Mouse (Mus musculus) layer of hippocampus, adult 18-20 months (tissue): ENCODE measurements at regions not wholly inside any gene's neighbourhood (a gene's known extent, or its start where the extent isn't known, plus 50 kb on each side); places are given as distances from the start of the nearest gene placed in this dataset.

Experiments
- DNase-seq, 2 experiments: peaks; one replicate each; pipeline ENCODE4 v3.0.0; 2022; ENCODE audit warnings: low spot score in 2 of 2

DNA sequence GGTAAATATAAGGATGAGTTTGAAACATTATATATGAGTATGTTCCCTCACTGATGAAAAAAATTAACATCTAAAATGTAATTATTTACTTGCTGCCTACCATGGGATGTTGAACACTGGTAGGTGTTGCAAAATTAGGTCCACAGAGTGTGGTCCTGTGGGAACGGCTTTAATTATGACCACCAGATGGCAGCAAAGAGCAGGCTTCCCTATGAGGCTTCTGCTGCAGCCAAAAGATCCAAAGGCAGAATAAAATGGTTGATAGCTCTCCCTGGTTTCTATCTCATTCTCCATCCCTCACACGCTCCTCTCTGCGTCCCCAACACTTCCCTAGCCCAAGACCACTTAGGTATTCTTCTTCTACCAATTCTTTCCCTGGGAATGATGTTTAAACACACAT is 54.6 kb upstream of the Cit start:
- DNase-seq: peak; percentile 37 to 88
